8 mouse cellular contexts compared by ENCODE assay signal in genomic region chr5:117307699-117308098, GRCm38 (mm10). TPM values are rescaled to one million over a fixed set of nuclear protein-coding genes. Genes with fewer than 3 reads are reported as not detected.
A peak's percentile ranks its signal among the peaks of the same experiment; 100 is the strongest.
DNase-seq lines count a peak whose midpoint lies in the region; ATAC-seq lines count a peak whose summit lies in the region.

No protein-coding gene starts in this region.

- no peaks in the 10 kb centered on the region for H3K36me3 ChIP-seq in kidney, embryonic 15.5 days

- H3K4me1 ChIP-seq in kidney, embryonic 15.5 days = no peaks in the 10 kb centered on the region

- no peak overlapping the region for H3K4me2 ChIP-seq in kidney, embryonic 15.5 days

- H3K27ac ChIP-seq in kidney, embryonic 15.5 days = no peak overlapping the region

- peak; percentile 93 for DNase-seq in 416B (ENCODE audit: low read depth)
- peak; percentile 95 for DNase-seq in ES-CJ7 (ENCODE audit: low read depth, low spot score)
- peak; percentile 49 for DNase-seq in c-Kit-positive CD71-positive TER-119-negative erythroid progenitor cells, embryonic 14.5 days (ENCODE audit: low read depth)
- peak; percentile 62 to 74 for DNase-seq in gastrocnemius, postnatal 4 days (ENCODE audit: low spot score in 2 of 2)
- peak; percentile 74 to 84 for DNase-seq in lung, adult 18-20 months
- DNase-seq in right cerebral cortex, postnatal 14 days = peak; percentile 73
- DNase-seq in urinary bladder, postnatal 25 days (ENCODE audit: low spot score) = peak; percentile 82

- WGBS in kidney, embryonic 15.5 days = 40% methylated on average over 11 of the region's 11 CpGs

- no peak overlapping the region for H3K9ac ChIP-seq in kidney, embryonic 15.5 days

- 0 out of 2 replicates have a peak, but pooled peaks have one; percentile 40 for ATAC-seq in kidney, embryonic 15.5 days (replicated peaks; ENCODE audit: low FRiP score)

- no peaks in the 10 kb centered on the region for H3K27me3 ChIP-seq in kidney, embryonic 15.5 days

- H3K9me3 ChIP-seq in kidney, embryonic 15.5 days (replicated peaks) = no peaks in the 10 kb centered on the region

- no peak overlapping the region for H3K4me3 ChIP-seq in kidney, embryonic 15.5 days (replicated peaks)

RNA-seq across cellular contexts. Expression of gene Vsig10, which starts 11.2 kb away (rescaled TPM):
- 10 to 100 TPM in 1 of 2 experiments, 1 to 10 TPM in 1; 9.7 to 11.7 TPM for total RNA-seq in gastrocnemius, postnatal 4 days (2021)
- 14.2 and 15.9 TPM in 2 replicates for polyA plus RNA-seq in kidney, embryonic 15.5 days (2015; fragmentation: Nextera tagmentation; extraction: Ambion mirVana)

RNA-seq across cellular contexts. Expression of gene Pebp1, which starts 20.3 kb away (rescaled TPM):
- 100 to 1,000 TPM; 301 to 327 TPM for total RNA-seq in gastrocnemius, postnatal 4 days (2021)
- polyA plus RNA-seq in kidney, embryonic 15.5 days (2015; fragmentation: Nextera tagmentation; extraction: Ambion mirVana) = 760 and 766 TPM in 2 replicates

RNA-seq across cellular contexts. Expression of gene Wsb2, which starts 49.4 kb away (rescaled TPM):
- 100 to 1,000 TPM in 1 of 2 experiments, 10 to 100 TPM in 1; 95.9 to 107 TPM for total RNA-seq in gastrocnemius, postnatal 4 days (2021)
- 67.7 and 69.5 TPM in 2 replicates for polyA plus RNA-seq in kidney, embryonic 15.5 days (2015; fragmentation: Nextera tagmentation; extraction: Ambion mirVana)
